Mouse (Mus musculus) bone marrow, adult 2 months (tissue): ENCODE results near the gene Pcx.

Experiments used
- CTCF ChIP-seq: fragments of 200-500 bp; IDR thresholded peaks from 2 replicates; pipeline ENCODE4 v1.5.1; 2011; ENCODE audit warnings: low read length, control low read depth; ENCODE audit not compliant: control insufficient read depth, insufficient read depth
- POLR2A ChIP-seq: fragments of 200-500 bp; IDR thresholded peaks from 2 replicates; pipeline ENCODE4 v1.6.1; 2011; ENCODE audit warnings: low read depth, mild to moderate bottlenecking, control low read depth, low read length, borderline replicate concordance; ENCODE audit not compliant: control insufficient read depth

DNA sequence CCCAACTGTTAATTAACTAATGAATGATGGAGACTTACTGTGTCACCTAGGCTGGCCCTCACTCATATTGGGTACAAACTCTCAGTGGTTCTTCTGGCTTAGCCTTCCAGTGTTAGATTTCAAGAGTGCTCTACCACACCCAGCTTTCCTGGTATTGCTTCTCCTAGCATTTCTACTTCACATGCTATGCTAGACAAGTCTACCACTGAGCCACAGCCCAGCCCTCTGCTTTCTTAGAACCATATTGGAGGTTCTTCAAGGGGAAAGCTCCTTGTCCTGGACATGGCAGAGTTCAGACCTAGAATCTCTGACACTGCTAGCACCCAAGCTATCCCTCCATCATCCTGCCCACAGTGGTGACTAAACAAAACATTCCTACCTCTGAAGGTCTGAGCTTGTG, 44.0 kb downstream of the Pcx start:
- no peak for TF ChIP-seq CTCF
- no peak for TF ChIP-seq POLR2A
